Mouse (Mus musculus): Measurements from ENCODE around the gene Stag1. TPM values are rescaled to one million over a fixed set of nuclear protein-coding genes. Genes with fewer than 3 reads are reported as not detected.

Stag1 gene
- polyA plus RNA-seq, 1 experiment: 72.8 TPM

DNA sequence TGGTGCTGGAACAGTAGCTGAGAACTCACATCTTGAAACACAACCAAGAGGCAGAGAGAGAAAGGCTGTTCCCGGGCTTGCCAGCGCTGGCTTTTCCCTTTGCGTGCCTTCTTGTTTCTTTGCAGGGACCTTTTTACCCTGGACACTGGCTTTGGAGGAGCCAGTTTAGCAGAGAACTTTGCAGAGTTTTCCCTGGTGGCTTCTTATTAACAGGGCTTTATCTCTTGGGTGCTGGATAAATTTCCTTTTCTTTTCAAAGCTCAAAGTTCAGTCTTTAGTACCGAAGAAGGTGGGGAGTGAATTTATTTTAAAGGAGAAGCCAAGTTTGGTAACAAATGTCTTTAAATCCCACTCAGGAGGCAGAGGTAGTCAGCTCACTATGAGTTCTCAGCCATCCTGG, 329.0 kb downstream of the Stag1 start:
- H3K36me3 ChIP-seq (ENCODE audit: control insufficient read depth, insufficient read depth, low read length, poor library complexity, severe bottlenecking): no peaks in the 10 kb centered on the region; the same call in 1 of the 2 replicates
- no peak overlapping the region for H3K4me3 ChIP-seq (ENCODE audit: low read depth, low read length)
- H3K27me3 ChIP-seq (ENCODE audit: control insufficient read depth, insufficient read depth, low read length, poor library complexity, severe bottlenecking): no peaks in the 10 kb centered on the region
- H3K9ac ChIP-seq (ENCODE audit: low read depth, poor library complexity, severe bottlenecking): no peak overlapping the region
- no peaks in the 10 kb centered on the region for H3K9me3 ChIP-seq (replicated peaks; ENCODE audit: control insufficient read depth, insufficient read depth, low read length, poor library complexity, severe bottlenecking)
- H3K27ac ChIP-seq (ENCODE audit: insufficient read depth, low read length): no peak overlapping the region
- no peaks in the 10 kb centered on the region for H3K4me1 ChIP-seq (ENCODE audit: control insufficient read depth, insufficient read depth, low read length)
- no peak for TF ChIP-seq EP300 (IDR thresholded peaks at IDR 0.05; ENCODE audit: insufficient read depth, low read depth, low read length)
- no peak for TF ChIP-seq POLR2A (IDR thresholded peaks at IDR 0.05; ENCODE audit: insufficient read depth, low read length)

- TF ChIP-seq EP300 (IDR thresholded peaks at IDR 0.05; ENCODE audit: insufficient read depth, low read depth, low read length) (no peak), CTCF (IDR thresholded peaks at IDR 0.05; ENCODE audit: low read depth, low read length) (no peak), POLR2A (IDR thresholded peaks at IDR 0.05; ENCODE audit: insufficient read depth, low read length) (no peak)
- no peaks in the 10 kb centered on the region for H3K27me3 ChIP-seq (ENCODE audit: control insufficient read depth, insufficient read depth, low read length, poor library complexity, severe bottlenecking)
Measured at GRCm38 (mm10) chr9:100942042-100942441, 344.4 kb downstream of the Stag1 start.

DNA sequence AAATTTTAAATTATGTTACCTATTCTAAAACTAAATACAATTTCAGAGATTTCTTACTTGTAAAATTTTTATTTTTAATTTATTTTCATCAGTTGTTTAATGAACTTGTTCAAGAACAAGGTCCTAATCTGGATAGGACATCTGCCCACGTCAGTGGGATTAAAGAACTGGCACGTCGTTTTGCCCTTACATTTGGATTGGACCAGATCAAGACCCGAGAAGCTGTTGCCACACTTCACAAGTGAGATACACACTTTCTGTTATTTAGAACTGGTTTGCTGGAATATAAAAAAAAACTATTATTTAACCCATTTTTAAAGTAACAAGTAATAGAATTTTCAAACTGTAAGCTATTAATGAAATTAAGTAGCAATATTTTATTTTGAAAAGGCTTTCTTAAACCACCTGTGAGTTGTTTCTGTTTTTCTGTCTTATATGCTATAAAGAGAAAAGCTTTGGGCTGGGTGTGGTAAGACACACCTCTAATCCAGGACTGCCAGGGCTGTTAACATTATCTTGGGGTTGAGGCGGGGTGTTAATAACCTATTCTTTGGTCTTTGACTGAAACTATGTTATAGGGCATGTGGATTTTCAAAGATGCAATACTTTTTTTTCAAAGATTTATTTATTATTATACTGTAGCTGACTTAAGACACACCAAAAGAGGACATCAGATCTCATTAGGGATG, 347.2 kb downstream of the Stag1 start:
- no peaks in the 10 kb centered on the region for H3K4me1 ChIP-seq (ENCODE audit: control insufficient read depth, insufficient read depth, low read length)
- TF ChIP-seq POLR2A (IDR thresholded peaks at IDR 0.05; ENCODE audit: insufficient read depth, low read length) (no peak), CTCF (IDR thresholded peaks at IDR 0.05; ENCODE audit: low read depth, low read length) (no peak), EP300 (IDR thresholded peaks at IDR 0.05; ENCODE audit: insufficient read depth, low read depth, low read length) (no peak)

More at GRCm38 (mm10) chr9:100942042-100942441, 344.4 kb downstream of the Stag1 start:
- H3K36me3 ChIP-seq (ENCODE audit: control insufficient read depth, insufficient read depth, low read length, poor library complexity, severe bottlenecking): no peaks in the 10 kb centered on the region; the same call in 1 of the 2 replicates
- no peak overlapping the region for H3K9ac ChIP-seq (ENCODE audit: low read depth, poor library complexity, severe bottlenecking)
- H3K4me3 ChIP-seq (ENCODE audit: low read depth, low read length): no peak overlapping the region
- H3K4me1 ChIP-seq (ENCODE audit: control insufficient read depth, insufficient read depth, low read length): no peaks in the 10 kb centered on the region
- H3K9me3 ChIP-seq (replicated peaks; ENCODE audit: control insufficient read depth, insufficient read depth, low read length, poor library complexity, severe bottlenecking): no peaks in the 10 kb centered on the region; the same call in 1 of the 2 replicates
- H3K27ac ChIP-seq (ENCODE audit: insufficient read depth, low read length): no peak overlapping the region

GRCm38 (mm10) chr9:100951481-100951880, 353.9 kb downstream of the Stag1 start:
- Histone ChIP-seq H3K36me3 (ENCODE audit: control insufficient read depth, insufficient read depth, low read length, poor library complexity, severe bottlenecking) (peaks cover 5% of the 10 kb centered on the region), H3K27me3 (ENCODE audit: control insufficient read depth, insufficient read depth, low read length, poor library complexity, severe bottlenecking) (no peaks in the 10 kb centered on the region), H3K27ac (ENCODE audit: insufficient read depth, low read length) (no peak overlapping the region), H3K9ac (ENCODE audit: low read depth, poor library complexity, severe bottlenecking) (no peak overlapping the region), H3K9me3 (replicated peaks; ENCODE audit: control insufficient read depth, insufficient read depth, low read length, poor library complexity, severe bottlenecking) (no peaks in the 10 kb centered on the region), H3K4me1 (ENCODE audit: control insufficient read depth, insufficient read depth, low read length) (no peaks in the 10 kb centered on the region), H3K4me3 (ENCODE audit: low read depth, low read length) (no peak overlapping the region)
- no peak for TF ChIP-seq POLR2A (IDR thresholded peaks at IDR 0.05; ENCODE audit: insufficient read depth, low read length)
- no peak for TF ChIP-seq EP300 (IDR thresholded peaks at IDR 0.05; ENCODE audit: insufficient read depth, low read depth, low read length)

More for the DNA sequence above, 347.2 kb downstream of the Stag1 start:
- Histone ChIP-seq H3K27ac (ENCODE audit: insufficient read depth, low read length) (no peak overlapping the region), H3K4me3 (ENCODE audit: low read depth, low read length) (no peak overlapping the region), H3K9me3 (replicated peaks; ENCODE audit: control insufficient read depth, insufficient read depth, low read length, poor library complexity, severe bottlenecking) (no peaks in the 10 kb centered on the region; the same call in 1 of the 2 replicates), H3K9ac (ENCODE audit: low read depth, poor library complexity, severe bottlenecking) (no peak overlapping the region), H3K36me3 (ENCODE audit: control insufficient read depth, insufficient read depth, low read length, poor library complexity, severe bottlenecking) (no peaks in the 10 kb centered on the region; the same call in 1 of the 2 replicates), H3K27me3 (ENCODE audit: control insufficient read depth, insufficient read depth, low read length, poor library complexity, severe bottlenecking) (no peaks in the 10 kb centered on the region)

GRCm38 (mm10) chr9:100962903-100963427, 365.4 kb downstream of the Stag1 start:
- H3K27ac ChIP-seq (ENCODE audit: insufficient read depth, low read length): no peak overlapping the region
- no peaks in the 10 kb centered on the region for H3K27me3 ChIP-seq (ENCODE audit: control insufficient read depth, insufficient read depth, low read length, poor library complexity, severe bottlenecking)
- H3K4me3 ChIP-seq (ENCODE audit: low read depth, low read length): no peak overlapping the region
- peaks cover 3% of the 10 kb centered on the region for H3K4me1 ChIP-seq (ENCODE audit: control insufficient read depth, insufficient read depth, low read length)
- H3K9me3 ChIP-seq (replicated peaks; ENCODE audit: control insufficient read depth, insufficient read depth, low read length, poor library complexity, severe bottlenecking): no peaks in the 10 kb centered on the region
- no peak overlapping the region for H3K9ac ChIP-seq (ENCODE audit: low read depth, poor library complexity, severe bottlenecking)
- TF ChIP-seq POLR2A (IDR thresholded peaks at IDR 0.05; ENCODE audit: insufficient read depth, low read length): no peak
- TF ChIP-seq EP300 (IDR thresholded peaks at IDR 0.05; ENCODE audit: insufficient read depth, low read depth, low read length): no peak
- TF ChIP-seq CTCF (IDR thresholded peaks at IDR 0.05; ENCODE audit: low read depth, low read length): no peak
- no peaks in the 10 kb centered on the region for H3K36me3 ChIP-seq (ENCODE audit: control insufficient read depth, insufficient read depth, low read length, poor library complexity, severe bottlenecking)

DNA sequence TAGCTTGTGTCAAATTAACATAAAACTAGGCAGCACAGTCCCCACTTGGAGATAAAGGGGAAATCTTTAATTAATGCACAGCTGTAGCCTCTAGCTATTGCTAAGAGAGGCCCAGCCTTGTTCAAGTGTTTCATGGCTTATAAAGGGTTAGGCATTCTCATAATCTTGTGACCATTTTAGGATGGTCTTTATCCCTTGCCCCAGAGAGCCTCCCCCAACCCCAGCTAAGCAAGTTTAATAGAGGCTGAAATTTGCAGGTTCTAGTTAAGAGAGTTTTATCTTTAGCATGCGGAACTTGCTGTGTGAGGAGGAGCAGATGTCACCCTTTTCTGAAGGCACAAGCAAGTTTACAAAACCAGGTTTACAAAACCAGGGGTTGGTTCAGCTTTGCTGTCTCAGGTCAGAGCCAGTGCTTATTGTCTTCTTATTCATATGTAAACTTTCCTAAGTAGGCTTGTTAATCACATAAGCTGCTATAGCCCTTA, 365.9 kb downstream of the Stag1 start:
- no peak overlapping the region for H3K27ac ChIP-seq (ENCODE audit: insufficient read depth, low read length)

More for the DNA sequence above, 365.9 kb downstream of the Stag1 start:
- no peaks in the 10 kb centered on the region for H3K9me3 ChIP-seq (replicated peaks; ENCODE audit: control insufficient read depth, insufficient read depth, low read length, poor library complexity, severe bottlenecking)
- peaks cover 3% of the 10 kb centered on the region for H3K4me1 ChIP-seq (ENCODE audit: control insufficient read depth, insufficient read depth, low read length)
- TF ChIP-seq EP300 (IDR thresholded peaks at IDR 0.05; ENCODE audit: insufficient read depth, low read depth, low read length) (no peak), POLR2A (IDR thresholded peaks at IDR 0.05; ENCODE audit: insufficient read depth, low read length) (no peak), CTCF (IDR thresholded peaks at IDR 0.05; ENCODE audit: low read depth, low read length) (no peak)
- no peaks in the 10 kb centered on the region for H3K27me3 ChIP-seq (ENCODE audit: control insufficient read depth, insufficient read depth, low read length, poor library complexity, severe bottlenecking)
- no peak overlapping the region for H3K9ac ChIP-seq (ENCODE audit: low read depth, poor library complexity, severe bottlenecking)
- no peaks in the 10 kb centered on the region for H3K36me3 ChIP-seq (ENCODE audit: control insufficient read depth, insufficient read depth, low read length, poor library complexity, severe bottlenecking)
- no peak overlapping the region for H3K4me3 ChIP-seq (ENCODE audit: low read depth, low read length)
